ENCODE assay signal across 20 mouse cellular contexts in the genomic region with DNA sequence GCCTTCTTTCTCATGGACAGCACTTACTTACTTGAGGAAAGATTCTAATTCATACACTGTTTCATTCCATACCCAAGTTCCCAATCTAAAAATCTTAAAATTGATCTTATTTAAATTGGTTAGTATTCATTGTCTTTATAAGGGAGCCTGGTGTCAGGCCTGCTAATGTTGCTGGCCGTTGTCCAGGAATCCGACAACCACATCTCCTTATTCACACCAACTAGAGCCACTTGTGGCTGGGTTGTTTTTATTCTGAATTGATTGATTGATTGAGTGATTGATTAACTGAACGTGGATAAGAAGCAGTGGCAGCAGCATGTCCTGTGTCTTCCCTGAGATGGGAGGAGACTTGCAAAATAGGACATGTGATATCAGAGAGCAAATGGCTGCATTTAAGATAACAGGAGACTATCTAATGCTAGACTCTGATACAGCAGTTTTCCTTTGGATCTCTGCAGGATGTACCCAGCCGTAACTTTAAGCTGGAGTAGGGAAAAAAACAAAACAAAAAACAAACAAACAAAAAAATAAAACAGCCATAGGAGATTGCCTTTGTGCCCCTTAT. TPM values are rescaled to one million over a fixed set of nuclear protein-coding genes. Genes with fewer than 3 reads are reported as not detected.
DNase-seq lines count a peak whose midpoint lies in the region; ATAC-seq and TF ChIP-seq lines count a peak whose summit lies in the region.
"Had no signal": no experiment of that assay in that cellular context is flagged by ENCODE, and none has a peak within 500 bp of the region (broad histone marks: within the 10 kb centered on the region; RNA-seq: fewer than 3 reads in every experiment).

No protein-coding gene starts in this region.

- H3K27me3 ChIP-seq in forebrain, embryonic 13.5 days: no peaks in the 10 kb centered on the region
- no peaks in the 10 kb centered on the region for H3K27me3 ChIP-seq in forebrain, embryonic 11.5 days (ENCODE audit: control insufficient read depth, insufficient read depth, low read length)
- H3K27me3 ChIP-seq in liver, embryonic 11.5 days (replicated peaks; ENCODE audit: control insufficient read depth, insufficient read depth, low read length): no peaks in the 10 kb centered on the region
- no peaks in the 10 kb centered on the region for H3K27me3 ChIP-seq in liver, postnatal 0 days (ENCODE audit: insufficient read depth, low read length)
- no peaks in the 10 kb centered on the region for H3K27me3 ChIP-seq in liver, embryonic 14.5 days (ENCODE audit: control insufficient read depth, insufficient read depth, low read length)
- H3K27me3 ChIP-seq: hindbrain, embryonic 12.5 days; megakaryocyte, embryonic 14.5 days had no signal

- peak; percentile 45; the same call in 1 of the 2 replicates for ATAC-seq in forebrain, embryonic 13.5 days
- no peak for ATAC-seq in forebrain, embryonic 11.5 days (replicated peaks; ENCODE audit: low FRiP score)
- peak; percentile 62 for ATAC-seq in liver, embryonic 11.5 days (replicated peaks; ENCODE audit: low FRiP score)
- no peak for ATAC-seq in liver, postnatal 0 days
- peak; percentile 65; the same call in 1 of the 2 replicates for ATAC-seq in liver, embryonic 14.5 days (ENCODE audit: insufficient read depth)

- peaks cover 18% of the 10 kb centered on the region for H3K4me1 ChIP-seq in forebrain, embryonic 13.5 days
- no peaks in the 10 kb centered on the region for H3K4me1 ChIP-seq in forebrain, embryonic 11.5 days (replicated peaks; ENCODE audit: control insufficient read depth, insufficient read depth, low read length)
- H3K4me1 ChIP-seq in liver, embryonic 11.5 days (replicated peaks; ENCODE audit: control insufficient read depth, insufficient read depth, low read length): no peaks in the 10 kb centered on the region
- H3K4me1 ChIP-seq in liver, postnatal 0 days (ENCODE audit: insufficient read depth): no peaks in the 10 kb centered on the region
- H3K4me1 ChIP-seq in liver, embryonic 14.5 days (replicated peaks; ENCODE audit: control insufficient read depth in 2 of 2, insufficient read depth in 2 of 2, low read length in 1 of 2): peaks cover 6 to 7% of the 10 kb centered on the region in 2 experiments; a peak in 2 of 4 replicates

- TF ChIP-seq EP300 in liver, postnatal 0 days (IDR thresholded peaks at IDR 0.05; ENCODE audit: low read depth): no peak
- no peak for TF ChIP-seq EP300 in liver, embryonic 14.5 days (IDR thresholded peaks at IDR 0.05; ENCODE audit: low read depth)

- no peak for TF ChIP-seq CTCF in liver, postnatal 0 days (IDR thresholded peaks at IDR 0.05; ENCODE audit: low read depth)
- no peak for TF ChIP-seq CTCF in brain, embryonic 14.5 days (IDR thresholded peaks at IDR 0.05; ENCODE audit: borderline replicate concordance, extremely low read depth, insufficient read depth, insufficient read length)
- TF ChIP-seq CTCF in liver, embryonic 14.5 days (IDR thresholded peaks at IDR 0.05; ENCODE audit: low read depth): no peak

- H3K4me3 ChIP-seq in forebrain, embryonic 13.5 days: no peak overlapping the region
- H3K4me3 ChIP-seq in forebrain, embryonic 11.5 days (ENCODE audit: low read depth, low read length): no peak overlapping the region
- no peak overlapping the region for H3K4me3 ChIP-seq in liver, embryonic 11.5 days (ENCODE audit: low read depth, low read length)
- H3K4me3 ChIP-seq in liver, postnatal 0 days (ENCODE audit: low read depth, low read length): no peak overlapping the region
- H3K4me3 ChIP-seq in liver, embryonic 14.5 days (ENCODE audit: insufficient read depth in 1 of 2, low read depth in 2 of 2, low read length in 2 of 2): no peak overlapping the region
- H3K4me3 ChIP-seq: hindbrain, embryonic 12.5 days; megakaryocyte, embryonic 14.5 days had no signal

- no peaks in the 10 kb centered on the region for H3K36me3 ChIP-seq in forebrain, embryonic 13.5 days (ENCODE audit: poor library complexity, severe bottlenecking)
- no peaks in the 10 kb centered on the region for H3K36me3 ChIP-seq in forebrain, embryonic 11.5 days (ENCODE audit: control insufficient read depth, insufficient read depth, low read length)
- H3K36me3 ChIP-seq in liver, embryonic 11.5 days (ENCODE audit: control insufficient read depth, insufficient read depth, low read length): no peaks in the 10 kb centered on the region
- no peaks in the 10 kb centered on the region for H3K36me3 ChIP-seq in liver, postnatal 0 days (replicated peaks; ENCODE audit: insufficient read depth, low read length)
- no peaks in the 10 kb centered on the region for H3K36me3 ChIP-seq in liver, embryonic 14.5 days (replicated peaks; ENCODE audit: control insufficient read depth, insufficient read depth, low read depth)
- H3K36me3 ChIP-seq: hindbrain, embryonic 12.5 days had no signal

- TF ChIP-seq POLR2A in brain, embryonic 14.5 days (IDR thresholded peaks at IDR 0.05; ENCODE audit: borderline replicate concordance, extremely low read depth, insufficient read depth, insufficient read length, poor library complexity, severe bottlenecking): no peak

- DNase-seq in forebrain, embryonic 11.5 days (ENCODE audit: low spot score): no peak
- DNase-seq in liver, embryonic 11.5 days (ENCODE audit: low spot score): no peak
- DNase-seq in liver, postnatal 0 days: no peak
- peak; percentile 60 for DNase-seq in brain, embryonic 14.5 days (ENCODE audit: low read depth)
- no peak for DNase-seq in liver, embryonic 14.5 days (ENCODE audit: low read depth in 3 of 3, low spot score in 3 of 3)
- DNase-seq in spleen, postnatal 4 days (ENCODE audit: low spot score in 2 of 2): no peak
- no peak for DNase-seq in layer of hippocampus, adult 9-10 months (ENCODE audit: low spot score)
- DNase-seq: adrenal gland, postnatal 36 days; cerebellum, adult 11-12 months; gastrocnemius, postnatal 25 days; kidney, adult 2 months; kidney, postnatal 10 days; lung, adult 18-20 months; lung, postnatal 14 days; right cerebral cortex, postnatal 14 days; spleen, adult 18-20 months; thymus, postnatal 14 days had no signal

- 49% methylated on average over 4 of the region's 4 CpGs for WGBS in forebrain, embryonic 13.5 days
- 69% methylated on average over 4 of the region's 4 CpGs for WGBS in forebrain, embryonic 11.5 days
- WGBS in liver, embryonic 11.5 days: 42% methylated on average over 4 of the region's 4 CpGs
- WGBS in liver, postnatal 0 days (ENCODE audit: insufficient replicate concordance): 57% methylated on average over 4 of the region's 4 CpGs
- 46% methylated on average over 4 of the region's 4 CpGs for WGBS in liver, embryonic 14.5 days (ENCODE audit: insufficient replicate concordance)

- no peak overlapping the region for H3K4me2 ChIP-seq in forebrain, embryonic 13.5 days
- H3K4me2 ChIP-seq in forebrain, embryonic 11.5 days (ENCODE audit: low read depth, low read length, severe bottlenecking): no peak overlapping the region
- H3K4me2 ChIP-seq in liver, embryonic 11.5 days: no peak overlapping the region
- H3K4me2 ChIP-seq in liver, postnatal 0 days (ENCODE audit: low read depth, low read length): no peak overlapping the region
- H3K4me2 ChIP-seq in liver, embryonic 14.5 days (ENCODE audit: low read depth): no peak overlapping the region
- H3K4me2 ChIP-seq: hindbrain, embryonic 12.5 days had no signal

- H3K27ac ChIP-seq in forebrain, embryonic 13.5 days: no peak overlapping the region
- no peak overlapping the region for H3K27ac ChIP-seq in forebrain, embryonic 11.5 days (ENCODE audit: low read depth, low read length)
- no peak overlapping the region for H3K27ac ChIP-seq in liver, embryonic 11.5 days (ENCODE audit: low read depth, low read length)
- no peak overlapping the region for H3K27ac ChIP-seq in liver, postnatal 0 days (ENCODE audit: low read depth)
- H3K27ac ChIP-seq in liver, embryonic 14.5 days: no peak overlapping the region
- H3K27ac ChIP-seq: hindbrain, embryonic 12.5 days had no signal

- H3K9ac ChIP-seq in forebrain, embryonic 13.5 days: no peak overlapping the region
- H3K9ac ChIP-seq in forebrain, embryonic 11.5 days (ENCODE audit: low read length): no peak overlapping the region
- no peak overlapping the region for H3K9ac ChIP-seq in liver, embryonic 11.5 days (ENCODE audit: low read depth, low read length)
- no peak overlapping the region for H3K9ac ChIP-seq in liver, postnatal 0 days (replicated peaks)
- H3K9ac ChIP-seq in liver, embryonic 14.5 days (replicated peaks): no peak overlapping the region
- H3K9ac ChIP-seq: hindbrain, embryonic 12.5 days had no signal

- H3K9me3 ChIP-seq in forebrain, embryonic 13.5 days (replicated peaks): peaks cover 9% of the 10 kb centered on the region; the same call in 1 of the 2 replicates
- H3K9me3 ChIP-seq in forebrain, embryonic 11.5 days (ENCODE audit: control insufficient read depth, low read length): no peaks in the 10 kb centered on the region
- H3K9me3 ChIP-seq in liver, embryonic 11.5 days (ENCODE audit: control insufficient read depth, low read length): no peaks in the 10 kb centered on the region
- 0 out of 2 replicates have a peak, but pooled peaks cover 3% of the 10 kb centered on the region for H3K9me3 ChIP-seq in liver, postnatal 0 days (ENCODE audit: low read length)
- H3K9me3 ChIP-seq in liver, embryonic 14.5 days (ENCODE audit: control insufficient read depth, low read length): no peaks in the 10 kb centered on the region

RNA-seq across cellular contexts. Expression of gene Wars2, which starts 16.7 kb away (rescaled TPM):
- 4.9 and 6.4 TPM in 2 replicates for polyA plus RNA-seq in forebrain, embryonic 13.5 days (2015; fragmentation: Nextera tagmentation; extraction: Ambion mirVana)
- polyA plus RNA-seq in forebrain, embryonic 11.5 days (2014; fragmentation: Nextera tagmentation; extraction: Ambion mirVana): 5.9 and 7.5 TPM in 2 replicates
- 6.9 and 7.5 TPM in 2 replicates for polyA plus RNA-seq in liver, embryonic 11.5 days (2014; fragmentation: Nextera tagmentation; extraction: Ambion mirVana)
- polyA plus RNA-seq in liver, postnatal 0 days (2015; fragmentation: Nextera tagmentation; extraction: Ambion mirVana): 1.4 and 1.9 TPM in 2 replicates
- 4.7 and 5.6 TPM in 2 replicates for polyA plus RNA-seq in brain, embryonic 14.5 days (2012; rRNA removed)
- 1.3 and 2.1 TPM in 2 replicates for polyA plus RNA-seq in liver, embryonic 14.5 days (2012; rRNA removed)
- 2.1 and 2.8 TPM in 2 replicates for polyA plus RNA-seq in liver, embryonic 14.5 days (2014; fragmentation: Nextera tagmentation; extraction: Ambion mirVana)

Comparison
In these comparisons a context has a peak if more than half of its experiments do, and no peak if none do; other contexts are left out.
1. ATAC-seq: peak in forebrain, embryonic 13.5 days (single experiment), liver, embryonic 11.5 days (single experiment) and liver, embryonic 14.5 days (single experiment); none in forebrain, embryonic 11.5 days (single experiment) and liver, postnatal 0 days (single experiment).